Mouse (Mus musculus) adrenal gland, postnatal 4 days (tissue): ENCODE measurements around the gene Enox1. TPM values are rescaled to one million over a fixed set of nuclear protein-coding genes. Genes with fewer than 3 reads are reported as not detected.

Experiments used
- DNase-seq, 2 experiments: peaks; one replicate each; pipeline ENCODE4 v3.0.0; 2021 to 2022; ENCODE audit warnings: low spot score in 2 of 2, mixed read lengths in 2 of 2
- total RNA-seq, 2 experiments: library from RNA; stranded (reverse); gene quantifications; 2 replicates each; pipeline ENCODE4 v1.2.3; 2021

Enox1 gene
- total RNA-seq, 2 experiments from 2014 or later = 12.8 to 13.4 TPM

- no peak for DNase-seq
These were observed 212.5 kb downstream of the Enox1 start for GRCm38 (mm10) chr14:77369070-77369469.

- no peak for DNase-seq
These were observed 214.0 kb downstream of the Enox1 start for GRCm38 (mm10) chr14:77370521-77370920.

GRCm38 (mm10) chr14:77371977-77372376, 215.4 kb downstream of the Enox1 start:
- DNase-seq = no peak

- DNase-seq = no peak
These were observed 216.6 kb downstream of the Enox1 start for GRCm38 (mm10) chr14:77373119-77373518.

GRCm38 (mm10) chr14:77375054-77375453, 218.5 kb downstream of the Enox1 start:
- no peak for DNase-seq

- DNase-seq = peak in 1 of 2 experiments; percentile 20
These were observed 219.1 kb downstream of the Enox1 start for GRCm38 (mm10) chr14:77375618-77376017.

- DNase-seq = no peak
These were observed 220.2 kb downstream of the Enox1 start for GRCm38 (mm10) chr14:77376731-77377130.

- DNase-seq = no peak
These were observed 220.9 kb downstream of the Enox1 start for GRCm38 (mm10) chr14:77377439-77377838.

- DNase-seq = no peak
These were observed 221.3 kb downstream of the Enox1 start for GRCm38 (mm10) chr14:77377873-77378272.

GRCm38 (mm10) chr14:77381532-77381931, 225.0 kb downstream of the Enox1 start:
- no peak for DNase-seq

GRCm38 (mm10) chr14:77385621-77386020, 229.1 kb downstream of the Enox1 start:
- no peak for DNase-seq

- DNase-seq = no peak
These were observed 231.3 kb downstream of the Enox1 start for GRCm38 (mm10) chr14:77387877-77388276.

GRCm38 (mm10) chr14:77389276-77389675, 232.7 kb downstream of the Enox1 start:
- no peak for DNase-seq

- no peak for DNase-seq
These were observed 235.9 kb downstream of the Enox1 start for GRCm38 (mm10) chr14:77392476-77392875.

- no peak for DNase-seq
These were observed 249.9 kb downstream of the Enox1 start for GRCm38 (mm10) chr14:77406241-77407114.

GRCm38 (mm10) chr14:77409271-77409940, 252.8 kb downstream of the Enox1 start:
- no peak for DNase-seq

- DNase-seq = no peak
These were observed 253.8 kb downstream of the Enox1 start for GRCm38 (mm10) chr14:77410354-77410753.

- no peak for DNase-seq
These were observed 256.5 kb downstream of the Enox1 start for GRCm38 (mm10) chr14:77413106-77413505.

GRCm38 (mm10) chr14:77416358-77416757, 259.8 kb downstream of the Enox1 start:
- no peak for DNase-seq

- DNase-seq = no peak
These were observed 264.5 kb downstream of the Enox1 start for GRCm38 (mm10) chr14:77421031-77421430.

GRCm38 (mm10) chr14:77423194-77423593, 266.6 kb downstream of the Enox1 start:
- no peak for DNase-seq

GRCm38 (mm10) chr14:77439426-77439825, 282.9 kb downstream of the Enox1 start:
- no peak for DNase-seq
